Mouse (Mus musculus) forebrain, embryonic 12.5 days (tissue): ENCODE data around the gene Srpk1. TPM values are rescaled to one million over a fixed set of nuclear protein-coding genes. Genes with fewer than 3 reads are reported as not detected.

Source experiments
- ATAC-seq: fragments of 200-750 bp; cut with Nextera tagmentation; 2 replicates; pipeline ENCODE4 v1.8.0; 2017; ENCODE audit warnings: moderate TSS enrichment; ENCODE audit not compliant: low FRiP score
- H3K27ac ChIP-seq: fragments of 300-500 bp; sonication (generic); 2 replicates; pipeline ENCODE4 v1.5.1; 2016; ENCODE audit warnings: mild to moderate bottlenecking
- H3K27me3 ChIP-seq: fragments of 300-500 bp; sonication (generic); 2 replicates; pipeline ENCODE4 v1.6.1; 2016; ENCODE audit warnings: mild to moderate bottlenecking
- H3K36me3 ChIP-seq: fragments of 300-500 bp; sonication (generic); replicated peaks from 2 replicates; pipeline ENCODE4 v1.6.1; 2016; ENCODE audit warnings: mild to moderate bottlenecking
- H3K4me1 ChIP-seq: fragments of 300-500 bp; sonication (generic); 2 replicates; pipeline ENCODE4 v1.6.1; 2016
- H3K4me2 ChIP-seq: fragments of 300-500 bp; sonication (generic); 2 replicates; pipeline ENCODE4 v1.6.1; 2016; ENCODE audit warnings: mild to moderate bottlenecking, moderate library complexity
- H3K4me3 ChIP-seq: fragments of 300-500 bp; sonication (generic); replicated peaks from 2 replicates; pipeline ENCODE4 v1.5.1; 2016; ENCODE audit warnings: mild to moderate bottlenecking
- H3K9ac ChIP-seq: fragments of 300-500 bp; sonication (generic); 2 replicates; pipeline ENCODE4 v1.6.1; 2016; ENCODE audit warnings: mild to moderate bottlenecking
- H3K9me3 ChIP-seq: fragments of 300-500 bp; sonication (generic); 2 replicates; pipeline ENCODE4 v1.6.1; 2016
- WGBS: fragments of 180-500 bp; shearing (Covaris S2); methylation state at CpG from one replicate; pipeline ENCODE4 v1.1.7; 2016; 5-methylcytosine and 5-hydroxymethylcytosine counted together
- microRNA-seq: library from miRNA; unstranded; fragments of <30 nt; microRNA quantifications from one replicate; pipeline ENCODE4, GENCODE M21; 2017
- polyA plus RNA-seq: library from polyadenylated mRNA; unstranded; fragments of >200 nt; fragmentation: Nextera tagmentation; extraction: Ambion mirVana; gene quantifications from 2 replicates; pipeline ENCODE4 v1.2.1, GENCODE M21; 2016

Srpk1 gene
- polyA plus RNA-seq, 1 experiment from 2014 or later: 130 TPM

DNA sequence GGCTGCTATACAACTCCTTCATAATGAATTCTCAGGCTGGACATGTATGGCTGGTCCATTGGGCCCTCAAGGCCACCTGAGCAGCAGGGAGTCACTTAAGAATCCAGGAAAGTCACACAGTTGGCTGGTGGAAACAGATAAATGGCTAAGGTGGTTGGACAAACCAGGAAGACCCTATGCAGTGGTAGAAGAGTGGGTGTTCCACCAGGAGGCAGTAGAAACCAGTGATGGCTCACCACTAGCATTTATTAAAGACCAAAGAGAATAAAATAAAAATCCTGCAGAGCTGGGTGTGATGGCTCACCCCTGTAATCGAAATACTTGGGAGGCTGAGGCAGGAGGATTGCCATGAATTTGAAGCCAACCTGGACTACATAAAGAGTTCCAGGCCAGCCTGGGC is 75.6 kb downstream of the Srpk1 start:
- 96% methylated on average over 1 of the region's 1 CpGs for WGBS

GRCm38 (mm10) chr17:28537881-28538280 is 84.6 kb downstream of the Srpk1 start:
- ATAC-seq: no peak

More for the DNA sequence above, 75.6 kb downstream of the Srpk1 start:
- H3K9ac ChIP-seq: no peak overlapping the region
- H3K36me3 ChIP-seq: no peaks in the 10 kb centered on the region
- H3K9me3 ChIP-seq: peaks cover 2% of the 10 kb centered on the region
- ATAC-seq: no peak
- H3K4me1 ChIP-seq: no peaks in the 10 kb centered on the region
- no peak overlapping the region for H3K4me2 ChIP-seq
- no peak overlapping the region for H3K4me3 ChIP-seq
- H3K27ac ChIP-seq: no peak overlapping the region
- H3K27me3 ChIP-seq: no peaks in the 10 kb centered on the region

More at GRCm38 (mm10) chr17:28537881-28538280, 84.6 kb downstream of the Srpk1 start:
- H3K9ac ChIP-seq: no peak overlapping the region
- no peak overlapping the region for H3K4me2 ChIP-seq
- H3K4me1 ChIP-seq: no peaks in the 10 kb centered on the region
- no peaks in the 10 kb centered on the region for H3K36me3 ChIP-seq
- no peak overlapping the region for H3K27ac ChIP-seq
- no peak overlapping the region for H3K4me3 ChIP-seq
- 56% methylated on average over 12 of the region's 12 CpGs for WGBS
- H3K9me3 ChIP-seq: peaks cover 11% of the 10 kb centered on the region
- H3K27me3 ChIP-seq: no peaks in the 10 kb centered on the region

Small RNA genes lying within 50 kb of the gene (microRNA-seq; reads per million reads assigned to microRNA genes)
- not detected for gene Mir6969

Other genes with a start within 250 kb of the Srpk1 start
- 34.9 and 37.4 TPM in 2 replicates for gene Fkbp5, start 105.2 kb downstream of the Srpk1 start, polyA plus RNA-seq
- gene Armc12, start 91.9 kb downstream of the Srpk1 start, polyA plus RNA-seq: not detected in 2 replicates
- gene Clpsl2, start 73.3 kb downstream of the Srpk1 start, polyA plus RNA-seq: not detected in 2 replicates
- gene Clps, start 61.9 kb downstream of the Srpk1 start, polyA plus RNA-seq: not detected in 2 replicates
- gene Lhfpl5, start 47.1 kb downstream of the Srpk1 start, polyA plus RNA-seq: 1.3 and 1.5 TPM in 2 replicates
- gene Slc26a8, start 67.5 kb upstream of the Srpk1 start, polyA plus RNA-seq: 0.80 and 0.90 TPM in 2 replicates
- gene Mapk14, start 68.6 kb upstream of the Srpk1 start, polyA plus RNA-seq: 38.0 and 39.8 TPM in 2 replicates
- gene AC170998.1, start 103.4 kb upstream of the Srpk1 start, polyA plus RNA-seq: 3.0 and 3.6 TPM in 2 replicates
- gene Mapk13, start 146.6 kb upstream of the Srpk1 start, polyA plus RNA-seq: 2.5 and 5.3 TPM in 2 replicates
- gene Brpf3, start 178.4 kb upstream of the Srpk1 start, polyA plus RNA-seq: 14.4 and 16.2 TPM in 2 replicates
- gene Pnpla1, start 235.7 kb upstream of the Srpk1 start, polyA plus RNA-seq: not detected in 2 replicates